ENCODE assay signal across 8 mouse cellular contexts in genomic region chr12:33379624-33380445, GRCm38 (mm10). TPM values are rescaled to one million over a fixed set of nuclear protein-coding genes. Genes with fewer than 3 reads are reported as not detected.
A peak's percentile ranks its signal among the peaks of the same experiment; 100 is the strongest.
DNase-seq lines count a peak whose midpoint lies in the region; ATAC-seq lines count a peak whose summit lies in the region.

No protein-coding gene starts in this region.

- peak; percentile 88 for DNase-seq in adipocyte (ENCODE audit: low spot score)
- DNase-seq in embryo, embryonic 10 days (ENCODE audit: low spot score): peak; percentile 90
- peak; percentile 79 for DNase-seq in gastrocnemius, postnatal 10 days
- DNase-seq in induced T-regulatory cell, adult 2 months (ENCODE audit: low read depth): peak; percentile 90
- peak; percentile 40 to 78 for DNase-seq in left cerebral cortex, adult 9 months (ENCODE audit: low spot score in 2 of 2)
- peak; percentile 70 for DNase-seq in right cerebral cortex, postnatal 14 days
- DNase-seq in yolk sac, embryonic 10.5 days (ENCODE audit: low spot score): peak; percentile 77

- ATAC-seq in megakaryocyte progenitor cell, adult 5-6 weeks (replicated peaks; ENCODE audit: poor library complexity): peak; percentile 97

RNA-seq across cellular contexts. Expression of gene Efcab10, which starts 14.8 kb away (rescaled TPM):
- not detected for total RNA-seq in gastrocnemius, postnatal 10 days (2021)
- not detected in 2 replicates for total RNA-seq in megakaryocyte progenitor cell, adult 5-6 weeks (2015)
- total RNA-seq in megakaryocyte progenitor cell, adult 5-6 weeks (2017): not detected in 2 replicates

RNA-seq across cellular contexts. Expression of gene Twistnb, which starts 49.6 kb away (rescaled TPM):
- total RNA-seq in gastrocnemius, postnatal 10 days (2021): 10 to 100 TPM; 11.5 to 12.3 TPM
- 53.5 and 54.5 TPM in 2 replicates for total RNA-seq in megakaryocyte progenitor cell, adult 5-6 weeks (2015)
- total RNA-seq in megakaryocyte progenitor cell, adult 5-6 weeks (2017): 55.3 and 61.1 TPM in 2 replicates

Comparison
In these comparisons a context has a peak if more than half of its experiments do, and no peak if none do; other contexts are left out.
1. Peak in every context shown above with its lines: DNase-seq and ATAC-seq.
2. RNA of gene Twistnb, which starts 49.6 kb away (total RNA-seq): 53.5 to 61.1 TPM in megakaryocyte progenitor cell, adult 5-6 weeks; 11.5 to 12.3 TPM in gastrocnemius, postnatal 10 days; every median in the first group is over 4 times any median in the second.